Mouse (Mus musculus): ENCODE results near the gene Tmem121b. TPM values are rescaled to one million over a fixed set of nuclear protein-coding genes. Genes with fewer than 3 reads are reported as not detected.
A peak's percentile ranks its signal among the peaks of the same experiment; 100 is the strongest.

Gene Tmem121b
- polyA plus RNA-seq, 1 experiment from 2014 or later, result 0.07 TPM

DNA sequence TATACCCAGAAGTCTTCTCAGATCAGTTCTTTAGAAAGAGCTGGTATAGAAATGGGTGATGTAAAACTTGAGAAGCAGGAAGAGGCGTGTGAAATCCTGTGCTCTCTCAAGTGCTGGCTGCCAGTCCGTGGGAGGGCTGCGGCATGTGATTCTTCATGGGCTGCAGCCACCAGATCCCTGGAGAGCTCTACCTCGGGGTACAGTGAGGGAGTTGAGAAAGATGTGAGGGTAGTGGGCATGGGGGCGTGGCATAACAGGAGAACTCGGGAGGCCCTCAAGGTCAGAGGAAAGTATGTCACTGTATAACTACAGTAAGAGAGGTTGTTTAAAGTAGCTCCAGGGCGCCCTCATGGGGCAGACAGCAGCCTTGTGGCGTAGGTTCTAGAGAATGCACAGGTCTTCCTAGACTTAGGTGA, 10.4 kb downstream of the Tmem121b start:
- ATAC-seq (ENCODE audit: insufficient number of reproducible peaks, insufficient read depth, low FRiP score, low read depth), result 0 out of 2 replicates have a peak, but pooled peaks have one; percentile 11
- Histone ChIP-seq H3K36me3 (ENCODE audit: control insufficient read depth, insufficient read depth, low read length) (peaks cover 7% of the 10 kb centered on the region; the same call in 1 of the 2 replicates), H3K9ac (ENCODE audit: low read length) (peak overlapping the region; percentile 28; the same call in 1 of the 2 replicates), H3K4me2 (ENCODE audit: low read length) (peak overlapping the region; percentile 55), H3K9me3 (ENCODE audit: control insufficient read depth, low read length) (no peaks in the 10 kb centered on the region), H3K27ac (replicated peaks in 1 of 2; ENCODE audit: control insufficient read depth in 1 of 2, insufficient read depth in 1 of 2, low read depth in 2 of 2, low read length in 2 of 2) (peak overlapping the region; percentile 43 to 65), H3K4me3 (ENCODE audit: control insufficient read depth in 1 of 2, insufficient read depth in 1 of 2, low read depth in 1 of 2, low read length in 2 of 2) (peak overlapping the region; percentile 12 to 25; a peak in 3 of 4 replicates), H3K27me3 (ENCODE audit: control insufficient read depth, insufficient read depth, low read length) (no peaks in the 10 kb centered on the region), H3K4me1 (ENCODE audit: control insufficient read depth in 2 of 2, insufficient read depth in 2 of 2, low read length in 2 of 2) (peaks cover 18 to 21% of the 10 kb centered on the region in 2 experiments)
- WGBS, result 20% methylated on average over 8 of the region's 8 CpGs

DNA sequence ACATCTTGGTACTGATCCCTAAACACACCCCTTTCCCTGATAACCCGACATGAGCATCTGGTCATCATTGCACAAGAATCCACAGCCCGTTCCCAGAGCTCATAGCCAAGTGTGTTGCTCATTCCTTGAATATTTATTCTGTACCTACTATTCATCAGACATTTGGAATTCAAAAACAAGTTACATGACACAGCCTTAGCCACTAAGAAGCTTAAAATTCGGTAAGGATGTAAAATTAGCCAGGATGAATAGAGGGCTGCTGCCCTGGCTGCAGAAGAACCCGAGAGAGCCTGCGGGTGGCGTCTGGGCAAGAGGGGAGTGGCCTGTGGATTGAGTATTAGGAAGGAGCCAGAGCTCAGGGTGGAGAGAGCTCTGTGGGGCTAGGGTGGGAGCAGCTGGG, 10.9 kb downstream of the Tmem121b start:
- H3K4me2 ChIP-seq (ENCODE audit: low read length), result peak overlapping the region; percentile 55
- H3K4me1 ChIP-seq (ENCODE audit: control insufficient read depth in 2 of 2, insufficient read depth in 2 of 2, low read length in 2 of 2), result peaks cover 18 to 21% of the 10 kb centered on the region in 2 experiments
- no peak overlapping the region for H3K4me3 ChIP-seq (ENCODE audit: control insufficient read depth in 1 of 2, insufficient read depth in 1 of 2, low read depth in 1 of 2, low read length in 2 of 2)
- peak overlapping the region; percentile 43 to 65; a peak in 3 of 4 replicates for H3K27ac ChIP-seq (replicated peaks in 1 of 2; ENCODE audit: control insufficient read depth in 1 of 2, insufficient read depth in 1 of 2, low read depth in 2 of 2, low read length in 2 of 2)
- H3K27me3 ChIP-seq (ENCODE audit: control insufficient read depth, insufficient read depth, low read length), result no peaks in the 10 kb centered on the region
- H3K36me3 ChIP-seq (ENCODE audit: control insufficient read depth, insufficient read depth, low read length), result peaks cover 10% of the 10 kb centered on the region; the same call in 1 of the 2 replicates
- 21% methylated on average over 6 of the region's 6 CpGs for WGBS
- ATAC-seq (ENCODE audit: insufficient number of reproducible peaks, insufficient read depth, low FRiP score, low read depth), result no peak
- 0 out of 2 replicates have a peak overlapping the region, but pooled peaks have one; percentile 28 for H3K9ac ChIP-seq (ENCODE audit: low read length)
- no peaks in the 10 kb centered on the region for H3K9me3 ChIP-seq (ENCODE audit: control insufficient read depth, low read length)

DNA sequence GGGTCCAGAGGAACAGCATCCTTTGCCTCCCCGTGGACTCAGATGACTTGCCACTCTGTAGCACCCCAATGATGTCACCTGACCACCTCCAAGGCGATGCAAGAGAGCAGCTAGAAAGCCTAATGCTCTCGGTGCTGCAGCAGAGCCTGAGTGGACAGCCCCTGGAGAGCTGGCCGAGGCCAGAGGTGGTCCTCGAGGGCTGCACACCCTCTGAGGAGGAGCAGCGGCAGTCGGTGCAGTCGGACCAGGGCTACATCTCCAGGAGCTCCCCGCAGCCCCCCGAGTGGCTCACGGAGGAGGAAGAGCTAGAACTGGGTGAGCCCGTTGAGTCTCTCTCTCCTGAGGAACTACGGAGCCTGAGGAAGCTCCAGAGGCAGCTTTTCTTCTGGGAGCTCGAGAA, 11.6 kb downstream of the Tmem121b start:
- no peaks in the 10 kb centered on the region for H3K9me3 ChIP-seq (ENCODE audit: control insufficient read depth, low read length)
- H3K4me1 ChIP-seq (ENCODE audit: control insufficient read depth in 2 of 2, insufficient read depth in 2 of 2, low read length in 2 of 2), result peaks cover 18 to 21% of the 10 kb centered on the region in 2 experiments
- no peak overlapping the region for H3K27ac ChIP-seq (replicated peaks in 1 of 2; ENCODE audit: control insufficient read depth in 1 of 2, insufficient read depth in 1 of 2, low read depth in 2 of 2, low read length in 2 of 2)
- no peak for ATAC-seq (ENCODE audit: insufficient number of reproducible peaks, insufficient read depth, low FRiP score, low read depth)
- no peak overlapping the region for H3K4me2 ChIP-seq (ENCODE audit: low read length)
- H3K36me3 ChIP-seq (ENCODE audit: control insufficient read depth, insufficient read depth, low read length), result peaks cover 10% of the 10 kb centered on the region; the same call in 1 of the 2 replicates
- no peaks in the 10 kb centered on the region for H3K27me3 ChIP-seq (ENCODE audit: control insufficient read depth, insufficient read depth, low read length)
- H3K9ac ChIP-seq (ENCODE audit: low read length), result no peak overlapping the region
- 91% methylated on average over 14 of the region's 14 CpGs for WGBS
- H3K4me3 ChIP-seq (ENCODE audit: control insufficient read depth in 1 of 2, insufficient read depth in 1 of 2, low read depth in 1 of 2, low read length in 2 of 2), result no peak overlapping the region

DNA sequence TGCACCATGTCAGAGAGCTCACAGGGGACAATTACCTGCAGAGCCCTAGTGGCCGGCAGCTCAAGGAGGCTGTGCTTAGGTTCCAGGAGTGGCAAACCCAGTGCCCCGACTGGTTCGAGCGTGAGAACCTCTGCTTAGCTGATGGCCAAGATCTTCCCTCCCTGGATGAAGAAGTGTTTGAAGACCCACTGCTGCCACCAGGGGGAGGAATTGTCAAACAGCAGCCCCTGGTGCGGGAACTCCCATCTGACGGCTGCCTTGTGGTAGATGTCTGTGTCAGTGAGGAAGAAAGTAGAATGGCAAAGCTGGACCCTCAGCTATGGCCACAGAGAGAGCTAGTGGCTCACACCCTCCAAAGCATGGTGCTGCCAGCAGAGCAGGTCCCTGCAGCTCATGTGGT, 12.1 kb downstream of the Tmem121b start:
- WGBS, result 91% methylated on average over 6 of the region's 6 CpGs

DNA sequence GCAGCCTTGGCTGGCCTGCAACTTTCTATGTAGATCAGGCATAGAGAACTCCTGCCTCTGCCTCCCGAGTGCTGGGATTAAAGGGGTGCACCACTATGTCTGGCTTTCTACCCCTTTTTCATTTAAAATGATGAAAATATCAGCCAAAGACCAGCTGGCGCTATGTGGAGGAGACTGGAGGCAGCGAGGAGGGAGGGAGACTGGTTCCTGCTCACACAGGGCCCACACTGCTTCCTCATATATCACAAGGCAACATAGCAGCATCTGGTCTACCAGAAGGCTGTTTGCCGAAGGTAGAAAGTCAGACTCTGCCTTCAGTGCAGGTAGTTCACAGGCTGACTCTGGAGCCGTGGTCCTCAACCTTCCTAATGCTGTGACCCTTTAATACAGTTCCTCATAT, 13.2 kb downstream of the Tmem121b start:
- no peak overlapping the region for H3K4me2 ChIP-seq (ENCODE audit: low read length)
- 86% methylated on average over 5 of the region's 5 CpGs for WGBS
- no peak for ATAC-seq (ENCODE audit: insufficient number of reproducible peaks, insufficient read depth, low FRiP score, low read depth)

More for the DNA sequence above, 12.1 kb downstream of the Tmem121b start:
- no peak for ATAC-seq (ENCODE audit: insufficient number of reproducible peaks, insufficient read depth, low FRiP score, low read depth)
- Histone ChIP-seq H3K27me3 (ENCODE audit: control insufficient read depth, insufficient read depth, low read length) (no peaks in the 10 kb centered on the region), H3K9ac (ENCODE audit: low read length) (no peak overlapping the region), H3K4me1 (ENCODE audit: control insufficient read depth in 2 of 2, insufficient read depth in 2 of 2, low read length in 2 of 2) (peaks cover 18 to 21% of the 10 kb centered on the region in 2 experiments), H3K27ac (replicated peaks in 1 of 2; ENCODE audit: control insufficient read depth in 1 of 2, insufficient read depth in 1 of 2, low read depth in 2 of 2, low read length in 2 of 2) (no peak overlapping the region), H3K36me3 (ENCODE audit: control insufficient read depth, insufficient read depth, low read length) (peaks cover 10% of the 10 kb centered on the region; the same call in 1 of the 2 replicates), H3K4me3 (ENCODE audit: control insufficient read depth in 1 of 2, insufficient read depth in 1 of 2, low read depth in 1 of 2, low read length in 2 of 2) (no peak overlapping the region), H3K9me3 (ENCODE audit: control insufficient read depth, low read length) (no peaks in the 10 kb centered on the region), H3K4me2 (ENCODE audit: low read length) (no peak overlapping the region)

DNA sequence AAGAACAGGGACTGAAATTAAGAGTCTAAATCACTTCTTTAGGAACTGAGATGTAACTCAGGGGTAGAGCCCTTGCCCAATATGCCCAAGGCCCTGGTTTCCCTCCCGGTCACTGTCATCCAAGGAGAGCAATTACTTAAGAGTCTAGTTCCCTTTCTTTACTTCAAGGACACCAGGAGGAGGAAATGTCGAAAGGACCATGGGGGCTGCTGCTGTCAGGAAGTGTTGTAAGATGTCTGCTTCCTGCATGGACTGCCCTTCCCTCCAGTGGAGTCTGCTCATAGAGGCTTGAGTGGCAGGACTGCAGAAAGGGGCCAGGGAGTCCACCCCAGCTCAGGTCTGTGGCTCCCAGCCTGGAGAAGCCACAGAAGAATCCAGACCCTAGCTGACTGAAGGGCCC, 14.3 kb downstream of the Tmem121b start:
- no peak overlapping the region for H3K4me2 ChIP-seq (ENCODE audit: low read length)

More for the DNA sequence above, 13.2 kb downstream of the Tmem121b start:
- no peak overlapping the region for H3K9ac ChIP-seq (ENCODE audit: low read length)
- H3K36me3 ChIP-seq (ENCODE audit: control insufficient read depth, insufficient read depth, low read length), result peaks cover 10% of the 10 kb centered on the region; the same call in 1 of the 2 replicates
- H3K9me3 ChIP-seq (ENCODE audit: control insufficient read depth, low read length), result no peaks in the 10 kb centered on the region
- H3K4me3 ChIP-seq (ENCODE audit: control insufficient read depth in 1 of 2, insufficient read depth in 1 of 2, low read depth in 1 of 2, low read length in 2 of 2), result no peak overlapping the region
- H3K27me3 ChIP-seq (ENCODE audit: control insufficient read depth, insufficient read depth, low read length), result no peaks in the 10 kb centered on the region
- no peak overlapping the region for H3K27ac ChIP-seq (replicated peaks in 1 of 2; ENCODE audit: control insufficient read depth in 1 of 2, insufficient read depth in 1 of 2, low read depth in 2 of 2, low read length in 2 of 2)
- H3K4me1 ChIP-seq (ENCODE audit: control insufficient read depth in 2 of 2, insufficient read depth in 2 of 2, low read length in 2 of 2), result peaks cover 13 to 17% of the 10 kb centered on the region in 2 experiments

DNA sequence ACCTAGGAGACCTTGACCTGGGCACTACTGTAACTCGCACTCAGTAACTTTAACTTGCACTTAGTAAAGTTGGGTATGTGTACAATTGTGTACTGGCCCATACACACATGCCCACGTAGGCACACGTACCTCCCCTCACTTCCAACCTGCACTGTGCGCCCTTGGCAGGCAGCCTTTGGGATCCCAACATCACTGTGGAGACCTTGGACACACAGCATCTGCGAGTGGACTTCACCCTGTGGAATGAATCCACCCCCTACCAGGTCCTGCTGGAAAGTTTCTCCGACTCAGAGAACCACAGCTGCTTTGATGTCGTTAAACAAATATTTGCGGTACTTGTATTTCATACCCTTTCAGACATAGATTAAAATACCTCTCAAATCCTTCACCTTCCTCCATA, 18.3 kb downstream of the Tmem121b start:
- H3K9ac ChIP-seq (ENCODE audit: low read length), result no peak overlapping the region
- H3K4me2 ChIP-seq (ENCODE audit: low read length), result no peak overlapping the region
- peaks cover 23 to 28% of the 10 kb centered on the region in 2 experiments for H3K4me1 ChIP-seq (ENCODE audit: control insufficient read depth in 2 of 2, insufficient read depth in 2 of 2, low read length in 2 of 2)
- no peaks in the 10 kb centered on the region for H3K27me3 ChIP-seq (ENCODE audit: control insufficient read depth, insufficient read depth, low read length)
- WGBS, result 85% methylated on average over 8 of the region's 8 CpGs
- no peak overlapping the region for H3K4me3 ChIP-seq (ENCODE audit: control insufficient read depth in 1 of 2, insufficient read depth in 1 of 2, low read depth in 1 of 2, low read length in 2 of 2)
- ATAC-seq (ENCODE audit: insufficient number of reproducible peaks, insufficient read depth, low FRiP score, low read depth), result no peak
- peaks cover 10% of the 10 kb centered on the region; the same call in 1 of the 2 replicates for H3K36me3 ChIP-seq (ENCODE audit: control insufficient read depth, insufficient read depth, low read length)
- H3K27ac ChIP-seq (replicated peaks in 1 of 2; ENCODE audit: control insufficient read depth in 1 of 2, insufficient read depth in 1 of 2, low read depth in 2 of 2, low read length in 2 of 2), result no peak overlapping the region
- no peaks in the 10 kb centered on the region for H3K9me3 ChIP-seq (ENCODE audit: control insufficient read depth, low read length)

More for the DNA sequence above, 14.3 kb downstream of the Tmem121b start:
- no peak overlapping the region for H3K9ac ChIP-seq (ENCODE audit: low read length)
- H3K36me3 ChIP-seq (ENCODE audit: control insufficient read depth, insufficient read depth, low read length), result peaks cover 10% of the 10 kb centered on the region; the same call in 1 of the 2 replicates
- no peak overlapping the region for H3K27ac ChIP-seq (replicated peaks in 1 of 2; ENCODE audit: control insufficient read depth in 1 of 2, insufficient read depth in 1 of 2, low read depth in 2 of 2, low read length in 2 of 2)
- H3K9me3 ChIP-seq (ENCODE audit: control insufficient read depth, low read length), result no peaks in the 10 kb centered on the region
- H3K4me1 ChIP-seq (ENCODE audit: control insufficient read depth in 2 of 2, insufficient read depth in 2 of 2, low read length in 2 of 2), result peaks cover 7 to 9% of the 10 kb centered on the region in 2 experiments
- H3K4me3 ChIP-seq (ENCODE audit: control insufficient read depth in 1 of 2, insufficient read depth in 1 of 2, low read depth in 1 of 2, low read length in 2 of 2), result no peak overlapping the region
- no peak for ATAC-seq (ENCODE audit: insufficient number of reproducible peaks, insufficient read depth, low FRiP score, low read depth)
- no peaks in the 10 kb centered on the region for H3K27me3 ChIP-seq (ENCODE audit: control insufficient read depth, insufficient read depth, low read length)
- 59% methylated on average over 2 of the region's 2 CpGs for WGBS

DNA sequence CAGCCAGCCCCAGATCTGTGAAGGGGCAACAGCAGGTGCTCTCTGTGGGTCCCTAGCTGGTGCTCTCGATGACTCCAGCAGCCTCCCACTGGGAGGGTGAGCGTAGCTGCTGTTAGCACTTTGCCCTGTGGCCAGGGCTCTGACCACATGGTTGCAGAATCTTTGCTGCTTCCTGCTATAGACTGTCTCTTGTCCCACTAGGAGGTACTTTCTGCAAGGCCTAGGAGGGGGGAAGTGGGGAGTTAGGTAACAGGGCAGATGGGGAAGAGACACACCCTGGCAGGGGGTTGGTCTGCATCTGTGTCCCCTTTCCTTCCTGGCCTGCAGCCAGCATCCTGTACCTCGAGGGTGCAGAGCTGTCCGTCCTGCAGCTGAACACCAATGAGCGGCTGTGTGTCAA, 20.2 kb downstream of the Tmem121b start:
- Histone ChIP-seq H3K4me1 (ENCODE audit: control insufficient read depth in 2 of 2, insufficient read depth in 2 of 2, low read length in 2 of 2) (peaks cover 27 to 37% of the 10 kb centered on the region in 2 experiments), H3K4me3 (ENCODE audit: control insufficient read depth in 1 of 2, insufficient read depth in 1 of 2, low read depth in 1 of 2, low read length in 2 of 2) (no peak overlapping the region), H3K9ac (ENCODE audit: low read length) (no peak overlapping the region), H3K36me3 (ENCODE audit: control insufficient read depth, insufficient read depth, low read length) (0 out of 2 replicates have a peak, but pooled peaks cover 5% of the 10 kb centered on the region), H3K27ac (replicated peaks in 1 of 2; ENCODE audit: control insufficient read depth in 1 of 2, insufficient read depth in 1 of 2, low read depth in 2 of 2, low read length in 2 of 2) (no peak overlapping the region), H3K9me3 (ENCODE audit: control insufficient read depth, low read length) (no peaks in the 10 kb centered on the region), H3K27me3 (ENCODE audit: control insufficient read depth, insufficient read depth, low read length) (no peaks in the 10 kb centered on the region), H3K4me2 (ENCODE audit: low read length) (no peak overlapping the region)
- WGBS, result 56% methylated on average over 5 of the region's 5 CpGs
- no peak for ATAC-seq (ENCODE audit: insufficient number of reproducible peaks, insufficient read depth, low FRiP score, low read depth)
